In the genomic region with DNA sequence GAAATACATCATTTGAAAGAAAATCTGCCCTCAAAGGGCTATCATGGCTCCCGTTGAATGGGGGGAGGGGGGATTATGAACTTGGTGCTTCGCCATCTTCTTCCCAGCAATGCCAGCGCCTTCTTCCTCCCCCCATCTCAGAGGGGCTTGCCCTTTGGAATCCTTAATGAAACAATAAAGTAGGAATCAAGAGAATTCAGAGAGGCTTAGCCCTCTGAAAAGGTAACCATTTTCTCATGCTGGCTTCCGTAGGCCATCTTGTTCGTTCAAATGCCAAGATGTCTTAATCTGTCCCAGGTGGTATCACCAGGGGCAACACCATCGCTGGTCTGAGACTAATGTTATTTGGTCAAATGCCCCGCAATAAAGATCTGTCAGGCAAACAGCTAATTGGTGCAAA, we compare ENCODE assay signal across 8 mouse cellular contexts. TPM values are rescaled to one million over a fixed set of nuclear protein-coding genes. Genes with fewer than 3 reads are reported as not detected.
DNase-seq lines count a peak whose midpoint lies in the region; ATAC-seq and TF ChIP-seq lines count a peak whose summit lies in the region.

No protein-coding gene starts in this region.

- H3K36me3 ChIP-seq in kidney, embryonic 14.5 days (ENCODE audit: control insufficient read depth, insufficient read depth, low read length) = no peaks in the 10 kb centered on the region
- H3K36me3 ChIP-seq in hindbrain, embryonic 12.5 days = 0 out of 2 replicates have a peak, but pooled peaks cover 4% of the 10 kb centered on the region
- no peaks in the 10 kb centered on the region for H3K36me3 ChIP-seq in midbrain, postnatal 0 days (ENCODE audit: insufficient read depth, low read length)

- peak overlapping the region; percentile 79 for H3K4me2 ChIP-seq in kidney, embryonic 14.5 days (replicated peaks; ENCODE audit: low read depth, low read length)
- H3K4me2 ChIP-seq in hindbrain, embryonic 12.5 days (replicated peaks) = peak overlapping the region; percentile 71
- H3K4me2 ChIP-seq in midbrain, postnatal 0 days (ENCODE audit: low read depth, low read length, poor library complexity, severe bottlenecking) = peak overlapping the region; percentile 64

- 40% methylated on average over 7 of the region's 7 CpGs for WGBS in kidney, embryonic 14.5 days
- 21% methylated on average over 7 of the region's 7 CpGs for WGBS in hindbrain, embryonic 12.5 days
- WGBS in midbrain, postnatal 0 days = 1% methylated on average over 7 of the region's 7 CpGs

- H3K27me3 ChIP-seq in kidney, embryonic 14.5 days (ENCODE audit: control insufficient read depth, insufficient read depth, low read length) = no peaks in the 10 kb centered on the region
- H3K27me3 ChIP-seq in hindbrain, embryonic 12.5 days = no peaks in the 10 kb centered on the region
- H3K27me3 ChIP-seq in midbrain, postnatal 0 days (ENCODE audit: insufficient read depth, low read length) = no peaks in the 10 kb centered on the region

- peaks cover 2% of the 10 kb centered on the region; the same call in 1 of the 2 replicates for H3K4me1 ChIP-seq in kidney, embryonic 14.5 days (ENCODE audit: control insufficient read depth, insufficient read depth, low read length)
- H3K4me1 ChIP-seq in hindbrain, embryonic 12.5 days = peaks cover 33% of the 10 kb centered on the region
- H3K4me1 ChIP-seq in midbrain, postnatal 0 days (ENCODE audit: insufficient read depth, low read length) = peaks cover 15% of the 10 kb centered on the region; the same call in 1 of the 2 replicates

- no peak for TF ChIP-seq CTCF in midbrain, postnatal 0 days (IDR thresholded peaks at IDR 0.05)

- no peaks in the 10 kb centered on the region for H3K9me3 ChIP-seq in kidney, embryonic 14.5 days (ENCODE audit: control insufficient read depth, low read length)
- H3K9me3 ChIP-seq in hindbrain, embryonic 12.5 days (replicated peaks) = no peaks in the 10 kb centered on the region
- H3K9me3 ChIP-seq in midbrain, postnatal 0 days (ENCODE audit: low read length) = no peaks in the 10 kb centered on the region

- peak overlapping the region; percentile 94; the same call in 1 of the 2 replicates for H3K9ac ChIP-seq in kidney, embryonic 14.5 days (ENCODE audit: low read depth, low read length)
- H3K9ac ChIP-seq in hindbrain, embryonic 12.5 days = peak overlapping the region; percentile 100
- peak overlapping the region; percentile 100 for H3K9ac ChIP-seq in midbrain, postnatal 0 days (replicated peaks; ENCODE audit: low read length, poor library complexity, severe bottlenecking)

- no peak for ATAC-seq in kidney, embryonic 14.5 days (ENCODE audit: low FRiP score, low TSS enrichment)
- no peak for ATAC-seq in hindbrain, embryonic 12.5 days (ENCODE audit: low FRiP score)
- no peak for ATAC-seq in midbrain, postnatal 0 days (ENCODE audit: low FRiP score)
- ATAC-seq in activated CD4-positive, CD25-positive, alpha-beta regulatory T cell, adult 4 months = no peak

- no peak for DNase-seq in kidney, adult 8-10 months
- peak; percentile 52 for DNase-seq in embryo, embryonic 10 days (ENCODE audit: low spot score)
- peak; percentile 74 for DNase-seq in midbrain, postnatal 0 days (ENCODE audit: low spot score)
- DNase-seq in B cell, adult 2 months = no peak
- DNase-seq in lung, adult 18-20 months = no peak

- H3K4me3 ChIP-seq in kidney, embryonic 14.5 days (ENCODE audit: low read length) = peak overlapping the region; percentile 84
- H3K4me3 ChIP-seq in hindbrain, embryonic 12.5 days = peak overlapping the region; percentile 98
- peak overlapping the region; percentile 99 for H3K4me3 ChIP-seq in midbrain, postnatal 0 days (ENCODE audit: low read depth, low read length)

- peak overlapping the region; percentile 92 for H3K27ac ChIP-seq in kidney, embryonic 14.5 days (ENCODE audit: low read depth, low read length)
- peak overlapping the region; percentile 99 for H3K27ac ChIP-seq in hindbrain, embryonic 12.5 days
- H3K27ac ChIP-seq in midbrain, postnatal 0 days (ENCODE audit: low read depth, low read length) = peak overlapping the region; percentile 100

RNA-seq across cellular contexts. Expression of gene Basp1, which starts 2.1 kb away (rescaled TPM):
- polyA plus RNA-seq in kidney, embryonic 14.5 days (2014; fragmentation: Nextera tagmentation; extraction: Ambion mirVana) = 23.4 and 46.8 TPM in 2 replicates
- polyA plus RNA-seq in hindbrain, embryonic 12.5 days (2016; fragmentation: Nextera tagmentation; extraction: Ambion mirVana) = 381 and 469 TPM in 2 replicates
- total RNA-seq in midbrain, postnatal 0 days (2014; rRNA removed) = 1,178 and 1,429 TPM in 2 replicates
- 480 and 547 TPM in 2 replicates for polyA plus RNA-seq in midbrain, postnatal 0 days (2015; fragmentation: Nextera tagmentation; extraction: Ambion mirVana)
- not detected for polyA plus RNA-seq in activated CD4-positive, CD25-positive, alpha-beta regulatory T cell, adult 4 months (2017; shearing (Covaris generic))

Comparison
In these comparisons a context has a peak if more than half of its experiments do, and no peak if none do; other contexts are left out.
1. DNase-seq: peak in embryo, embryonic 10 days (single experiment) and midbrain, postnatal 0 days (single experiment); none in kidney, adult 8-10 months (0 of 2), B cell, adult 2 months (0 of 2) and lung, adult 18-20 months (0 of 2).
2. RNA of gene Basp1, which starts 2.1 kb away (polyA plus RNA-seq): 480 to 547 TPM in midbrain, postnatal 0 days, 381 to 469 TPM in hindbrain, embryonic 12.5 days and 23.4 to 46.8 TPM in kidney, embryonic 14.5 days; not detected in activated CD4-positive, CD25-positive, alpha-beta regulatory T cell, adult 4 months; every median in the first group is over 10 times any median in the second.
3. Peak in every context shown above with its lines, with median percentiles within 50 percentile points of each other: H3K27ac ChIP-seq, H3K4me2 ChIP-seq, H3K4me3 ChIP-seq and H3K9ac ChIP-seq.